In the genomic region with DNA sequence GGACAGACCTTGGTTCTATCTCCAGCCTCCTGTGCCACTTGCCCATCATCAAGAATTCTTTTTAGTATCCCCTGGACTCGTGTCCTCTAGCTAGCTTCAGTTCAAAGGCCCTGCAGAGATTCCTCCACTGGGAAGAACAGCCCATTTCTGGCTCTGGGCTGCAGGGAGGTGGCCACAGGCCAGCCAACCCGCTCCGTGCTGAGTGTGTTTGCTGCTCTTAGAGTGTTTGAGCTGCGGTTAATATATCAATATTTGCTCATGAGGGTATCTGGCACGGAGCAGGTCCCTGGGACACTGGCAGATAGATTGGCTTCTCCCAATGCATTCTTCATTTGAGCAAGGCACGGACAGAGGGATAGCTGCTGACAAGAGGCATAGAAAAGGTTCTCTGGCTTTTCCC, we compare ENCODE assay signal across 16 mouse cellular contexts.
A peak's percentile ranks its signal among the peaks of the same experiment; 100 is the strongest.
DNase-seq lines count a peak whose midpoint lies in the region; ATAC-seq and TF ChIP-seq lines count a peak whose summit lies in the region.
"Had no signal": no experiment of that assay in that cellular context is flagged by ENCODE, and none has a peak within 500 bp of the region (broad histone marks: within the 10 kb centered on the region; RNA-seq: fewer than 3 reads in every experiment).

No protein-coding gene starts in this region.

- peak; percentile 64; the same call in 1 of the 2 replicates for ATAC-seq in lung, embryonic 14.5 days (ENCODE audit: insufficient read depth)
- no peak for ATAC-seq in midbrain, embryonic 11.5 days (ENCODE audit: low FRiP score)
- ATAC-seq: CD4-positive, CD25-positive, alpha-beta regulatory T cell, adult 4 months had no signal

- peaks cover 4% of the 10 kb centered on the region; the same call in 1 of the 2 replicates for H3K27me3 ChIP-seq in lung, embryonic 14.5 days (ENCODE audit: insufficient read depth, low read length)
- H3K27me3 ChIP-seq in midbrain, embryonic 11.5 days (ENCODE audit: control insufficient read depth, insufficient read depth, low read length), result 0 out of 2 replicates have a peak, but pooled peaks cover 3% of the 10 kb centered on the region
- H3K27me3 ChIP-seq: liver, embryonic 13.5 days had no signal

- H3K27ac ChIP-seq in lung, embryonic 14.5 days (ENCODE audit: low read depth), result no peak overlapping the region
- H3K27ac ChIP-seq in midbrain, embryonic 11.5 days (ENCODE audit: low read depth, low read length), result no peak overlapping the region
- H3K27ac ChIP-seq: forebrain, embryonic 10.5 days; heart, adult 2 months; hindbrain, embryonic 13.5 days; liver, embryonic 13.5 days had no signal

- no peaks in the 10 kb centered on the region for H3K9me3 ChIP-seq in lung, embryonic 14.5 days (ENCODE audit: low read depth, low read length)
- no peaks in the 10 kb centered on the region for H3K9me3 ChIP-seq in midbrain, embryonic 11.5 days (ENCODE audit: control insufficient read depth, low read length)
- H3K9me3 ChIP-seq: forebrain, embryonic 10.5 days; hindbrain, embryonic 13.5 days; liver, embryonic 13.5 days had no signal

- H3K4me3 ChIP-seq in lung, embryonic 14.5 days (ENCODE audit: low read depth, low read length), result no peak overlapping the region
- no peak overlapping the region for H3K4me3 ChIP-seq in midbrain, embryonic 11.5 days (ENCODE audit: low read depth, low read length)
- H3K4me3 ChIP-seq: forebrain, embryonic 10.5 days; heart, adult 2 months; hindbrain, embryonic 13.5 days; liver, embryonic 13.5 days had no signal

- H3K9ac ChIP-seq in lung, embryonic 14.5 days, result no peak overlapping the region
- no peak overlapping the region for H3K9ac ChIP-seq in midbrain, embryonic 11.5 days (ENCODE audit: low read length)
- H3K9ac ChIP-seq: hindbrain, embryonic 13.5 days; liver, embryonic 13.5 days had no signal

- no peak for TF ChIP-seq CTCF in lung, embryonic 14.5 days (IDR thresholded peaks at IDR 0.05; ENCODE audit: low read depth)

- peaks cover 34% of the 10 kb centered on the region; the same call in 1 of the 2 replicates for H3K4me1 ChIP-seq in lung, embryonic 14.5 days (ENCODE audit: insufficient read depth)
- H3K4me1 ChIP-seq in midbrain, embryonic 11.5 days (ENCODE audit: control insufficient read depth, insufficient read depth, low read length), result peaks cover 10% of the 10 kb centered on the region
- H3K4me1 ChIP-seq: liver, embryonic 13.5 days had no signal

- no peak overlapping the region for H3K4me2 ChIP-seq in lung, embryonic 14.5 days
- no peak overlapping the region for H3K4me2 ChIP-seq in midbrain, embryonic 11.5 days
- H3K4me2 ChIP-seq: hindbrain, embryonic 13.5 days; liver, embryonic 13.5 days had no signal

- WGBS in lung, embryonic 14.5 days, result 34% methylated on average over 6 of the region's 6 CpGs
- 69% methylated on average over 6 of the region's 6 CpGs for WGBS in midbrain, embryonic 11.5 days

- peak; percentile 29 to 40 for DNase-seq in cerebellum, adult 18-20 months
- no peak for DNase-seq in cerebellum, adult 9-10 months
- DNase-seq in kidney, adult 9 months, result peak; percentile 28
- DNase-seq in kidney, postnatal 14 days, result no peak
- DNase-seq in lung, embryonic 14.5 days, result peak; percentile 67
- DNase-seq in lung, postnatal 4 days, result peak; percentile 22 to 58
- DNase-seq in midbrain, embryonic 11.5 days (ENCODE audit: low spot score, missing footprints), result no peak
- no peak for DNase-seq in frontal cortex, postnatal 36 days (ENCODE audit: low spot score in 2 of 2)
- DNase-seq: gastrocnemius, postnatal 10 days; heart, adult 2 months; liver, embryonic 13.5 days; thymus, postnatal 25 days had no signal

- no peaks in the 10 kb centered on the region for H3K36me3 ChIP-seq in lung, embryonic 14.5 days (ENCODE audit: insufficient read depth)
- no peaks in the 10 kb centered on the region for H3K36me3 ChIP-seq in midbrain, embryonic 11.5 days (ENCODE audit: control insufficient read depth, insufficient read depth, low read length)
- H3K36me3 ChIP-seq: forebrain, embryonic 10.5 days; G1E; hindbrain, embryonic 13.5 days; liver, embryonic 13.5 days had no signal

Comparison
In these comparisons a context has a peak if more than half of its experiments do, and no peak if none do; other contexts are left out.
1. DNase-seq: peak in cerebellum, adult 18-20 months (2 of 2), kidney, adult 9 months (single experiment), lung, embryonic 14.5 days (single experiment) and lung, postnatal 4 days (2 of 2); none in cerebellum, adult 9-10 months (single experiment), kidney, postnatal 14 days (single experiment), midbrain, embryonic 11.5 days (single experiment) and frontal cortex, postnatal 36 days (0 of 2).